Mouse (Mus musculus) heart, embryonic 11.5 days (tissue): ENCODE data around the gene Ikzf2. TPM values are rescaled to one million over a fixed set of nuclear protein-coding genes. Genes with fewer than 3 reads are reported as not detected.

ENCODE experiments used
- ATAC-seq: fragments of 200-750 bp; cut with Nextera tagmentation; replicated peaks from 2 replicates; pipeline ENCODE4 v1.8.0; 2017; ENCODE audit warnings: moderate library complexity; ENCODE audit not compliant: insufficient number of reproducible peaks, low FRiP score, low TSS enrichment
- H3K27ac ChIP-seq: fragments of 300-500 bp; sonication (generic); 2 replicates; pipeline ENCODE4 v1.5.1; 2014; ENCODE audit warnings: mild to moderate bottlenecking, low read depth, low read length
- H3K27me3 ChIP-seq: fragments of 300-500 bp; sonication (generic); 2 replicates; pipeline ENCODE4 v1.6.1; 2014; ENCODE audit warnings: mild to moderate bottlenecking, low read length, mixed read lengths; ENCODE audit not compliant: control insufficient read depth, insufficient read depth
- H3K36me3 ChIP-seq: fragments of 300-500 bp; sonication (generic); 2 replicates; pipeline ENCODE4 v1.6.1; 2014; ENCODE audit warnings: mild to moderate bottlenecking, low read length, moderate library complexity, mixed read lengths; ENCODE audit not compliant: control insufficient read depth, insufficient read depth
- H3K4me1 ChIP-seq: fragments of 300-500 bp; sonication (generic); 2 replicates; pipeline ENCODE4 v1.6.1; 2014; ENCODE audit warnings: low read length; ENCODE audit not compliant: control insufficient read depth, insufficient read depth
- H3K4me2 ChIP-seq: fragments of 300-500 bp; sonication (generic); 2 replicates; pipeline ENCODE4 v1.6.1; 2014; ENCODE audit warnings: mild to moderate bottlenecking, moderate library complexity
- H3K4me3 ChIP-seq: fragments of 300-500 bp; sonication (generic); 2 replicates; pipeline ENCODE4 v1.5.1; 2014; ENCODE audit warnings: low read depth, low read length
- H3K9ac ChIP-seq: fragments of 300-500 bp; sonication (generic); 2 replicates; pipeline ENCODE4 v1.6.1; 2014; ENCODE audit warnings: mild to moderate bottlenecking, low read depth, low read length, moderate library complexity
- H3K9me3 ChIP-seq: fragments of 300-500 bp; sonication (generic); replicated peaks from 2 replicates; pipeline ENCODE4 v1.6.1; 2016; ENCODE audit warnings: low read length; ENCODE audit not compliant: control insufficient read depth
- WGBS: fragments of 180-500 bp; shearing (Covaris S2); extraction: QIAGEN DNeasy Blood & Tissue Kit; methylation state at CpG from one replicate; pipeline ENCODE4 v1.1.7; 2014; ENCODE audit not compliant: insufficient replicate concordance; 5-methylcytosine and 5-hydroxymethylcytosine counted together
- polyA plus RNA-seq: library from polyadenylated mRNA; unstranded; fragments of >200 nt; fragmentation: Nextera tagmentation; extraction: Ambion mirVana; gene quantifications from 2 replicates; pipeline ENCODE4 v1.2.1, GENCODE M21; 2014

Gene Ikzf2
- polyA plus RNA-seq, 1 experiment from 2014 or later = 3.1 TPM

DNA sequence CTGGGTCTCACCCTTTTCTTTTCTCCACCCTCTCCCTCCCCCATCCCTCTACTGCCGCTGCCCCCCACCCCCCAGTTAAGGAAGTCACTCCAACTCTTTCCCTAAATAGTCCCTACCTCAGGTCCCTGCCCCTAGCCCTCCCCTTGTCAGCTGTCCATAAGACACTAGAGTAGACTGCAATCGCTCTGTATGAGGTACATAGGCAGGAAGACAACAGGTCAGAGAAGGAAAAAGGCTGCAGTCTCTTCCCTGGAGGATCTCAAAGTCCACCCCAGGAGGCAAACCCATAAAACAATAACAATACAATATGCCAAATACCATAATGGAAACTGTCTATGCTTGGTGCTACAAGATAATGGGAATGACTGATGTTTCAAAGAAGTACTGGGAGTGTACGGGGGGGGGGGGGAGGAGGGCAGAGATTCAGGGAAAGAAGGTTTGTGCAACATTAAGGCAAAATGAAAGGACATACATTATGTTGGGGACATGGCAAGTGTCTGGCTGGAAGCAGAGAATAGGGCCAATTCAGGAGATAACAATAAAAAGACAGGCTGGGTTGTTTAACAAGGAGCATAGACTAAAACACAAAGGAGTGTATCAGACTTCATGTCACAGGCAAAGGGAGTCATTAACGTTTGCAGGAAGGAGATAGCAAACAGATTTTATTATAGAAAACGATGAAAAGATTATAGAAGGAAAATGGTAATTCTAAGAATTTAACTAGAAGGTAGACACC is 30.8 kb downstream of the Ikzf2 start:
- Histone ChIP-seq H3K4me3 (no peak overlapping the region), H3K27ac (no peak overlapping the region), H3K4me2 (no peak overlapping the region), H3K4me1 (no peaks in the 10 kb centered on the region; the same call in 1 of the 2 replicates), H3K36me3 (no peaks in the 10 kb centered on the region), H3K9ac (no peak overlapping the region), H3K9me3 (no peaks in the 10 kb centered on the region), H3K27me3 (no peaks in the 10 kb centered on the region)
- 65% methylated on average over 5 of the region's 5 CpGs for WGBS
- no peak for ATAC-seq

- Histone ChIP-seq H3K9ac (no peak overlapping the region), H3K4me3 (no peak overlapping the region), H3K4me1 (no peaks in the 10 kb centered on the region; the same call in 1 of the 2 replicates), H3K9me3 (no peaks in the 10 kb centered on the region), H3K36me3 (no peaks in the 10 kb centered on the region), H3K4me2 (no peak overlapping the region), H3K27ac (no peak overlapping the region), H3K27me3 (no peaks in the 10 kb centered on the region)
- 76% methylated on average over 5 of the region's 5 CpGs for WGBS
- no peak for ATAC-seq
Observed at GRCm38 (mm10) chr1:69655368-69655767, 31.7 kb downstream of the Ikzf2 start.

DNA sequence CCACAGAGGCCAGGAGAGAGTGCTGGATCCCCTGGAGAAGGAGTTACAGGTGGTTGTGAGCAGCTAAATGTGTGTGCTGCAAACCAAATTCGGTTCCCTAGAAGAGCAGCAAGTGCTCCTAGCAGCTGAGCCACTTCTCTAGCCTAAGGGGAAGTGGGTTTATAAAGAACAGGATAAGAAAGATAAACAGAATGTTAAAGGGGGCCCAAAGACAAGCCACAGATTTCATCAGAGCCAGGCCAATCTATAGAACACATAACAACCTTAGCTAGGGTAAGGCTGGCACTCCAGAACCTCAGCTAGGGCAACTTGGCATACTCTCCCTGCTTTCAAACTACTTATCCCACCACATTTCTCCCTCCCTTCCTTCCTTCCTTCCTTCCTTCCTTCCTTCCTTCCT is 32.1 kb downstream of the Ikzf2 start:
- Histone ChIP-seq H3K27me3 (no peaks in the 10 kb centered on the region), H3K4me1 (no peaks in the 10 kb centered on the region; the same call in 1 of the 2 replicates), H3K9me3 (no peaks in the 10 kb centered on the region), H3K27ac (no peak overlapping the region), H3K4me3 (no peak overlapping the region), H3K4me2 (no peak overlapping the region), H3K36me3 (no peaks in the 10 kb centered on the region), H3K9ac (no peak overlapping the region)
- ATAC-seq = no peak
- WGBS = 68% methylated on average over 1 of the region's 1 CpGs

GRCm38 (mm10) chr1:69653419-69653818 is 33.6 kb downstream of the Ikzf2 start:
- no peak overlapping the region for H3K4me3 ChIP-seq
- H3K9me3 ChIP-seq = no peaks in the 10 kb centered on the region
- whole genome bisulfite sequencing = 80% methylated on average over 2 of the region's 2 CpGs
- ATAC-seq = no peak
- H3K27me3 ChIP-seq = no peaks in the 10 kb centered on the region
- no peak overlapping the region for H3K27ac ChIP-seq
- H3K4me1 ChIP-seq = no peaks in the 10 kb centered on the region; the same call in 1 of the 2 replicates
- no peaks in the 10 kb centered on the region for H3K36me3 ChIP-seq
- no peak overlapping the region for H3K4me2 ChIP-seq
- H3K9ac ChIP-seq = no peak overlapping the region

GRCm38 (mm10) chr1:69643138-69643537 is 43.9 kb downstream of the Ikzf2 start:
- H3K36me3 ChIP-seq = no peaks in the 10 kb centered on the region
- no peaks in the 10 kb centered on the region for H3K4me1 ChIP-seq
- no peaks in the 10 kb centered on the region for H3K9me3 ChIP-seq
- no peak overlapping the region for H3K27ac ChIP-seq
- H3K27me3 ChIP-seq = no peaks in the 10 kb centered on the region
- H3K4me2 ChIP-seq = no peak overlapping the region
- WGBS = 61% methylated on average over 4 of the region's 4 CpGs
- H3K4me3 ChIP-seq = no peak overlapping the region
- no peak overlapping the region for H3K9ac ChIP-seq
- ATAC-seq = no peak

- Histone ChIP-seq H3K27me3 (no peaks in the 10 kb centered on the region), H3K9ac (no peak overlapping the region), H3K4me1 (no peaks in the 10 kb centered on the region), H3K4me2 (no peak overlapping the region), H3K4me3 (no peak overlapping the region), H3K27ac (no peak overlapping the region), H3K9me3 (no peaks in the 10 kb centered on the region), H3K36me3 (no peaks in the 10 kb centered on the region)
- no peak for ATAC-seq
- WGBS = 77% methylated on average over 6 of the region's 6 CpGs
Observed at GRCm38 (mm10) chr1:69641986-69642385, 45.1 kb downstream of the Ikzf2 start.

DNA sequence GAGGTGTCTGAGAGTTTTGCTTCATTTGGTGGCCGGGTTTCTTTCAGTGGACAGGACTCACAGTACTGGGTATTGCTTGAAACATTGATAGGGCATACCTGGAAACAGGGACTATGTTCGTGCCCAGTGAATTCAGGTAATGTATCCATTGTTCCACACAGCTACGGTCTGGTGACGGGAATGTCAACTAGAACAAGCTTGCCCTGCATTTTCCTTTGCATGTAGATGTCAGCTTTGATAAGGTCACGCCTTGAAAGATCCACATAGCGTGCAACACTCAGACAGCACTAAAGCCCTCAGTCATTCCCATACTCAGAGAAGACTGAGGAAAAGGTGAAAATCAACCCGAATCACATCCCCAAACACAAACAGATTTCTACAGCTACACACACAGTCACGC is 48.7 kb downstream of the Ikzf2 start:
- ATAC-seq = no peak
- no peaks in the 10 kb centered on the region for H3K27me3 ChIP-seq
- H3K4me3 ChIP-seq = no peak overlapping the region
- no peak overlapping the region for H3K9ac ChIP-seq
- no peaks in the 10 kb centered on the region for H3K9me3 ChIP-seq
- H3K36me3 ChIP-seq = no peaks in the 10 kb centered on the region
- H3K4me2 ChIP-seq = no peak overlapping the region
- H3K27ac ChIP-seq = no peak overlapping the region
- H3K4me1 ChIP-seq = no peaks in the 10 kb centered on the region
- 68% methylated on average over 8 of the region's 8 CpGs for WGBS

GRCm38 (mm10) chr1:69637907-69638306 is 49.1 kb downstream of the Ikzf2 start:
- no peak overlapping the region for H3K4me3 ChIP-seq
- no peaks in the 10 kb centered on the region for H3K27me3 ChIP-seq
- 53% methylated on average over 3 of the region's 3 CpGs for WGBS
- no peaks in the 10 kb centered on the region for H3K4me1 ChIP-seq
- no peaks in the 10 kb centered on the region for H3K9me3 ChIP-seq
- no peak overlapping the region for H3K27ac ChIP-seq
- H3K4me2 ChIP-seq = no peak overlapping the region
- H3K36me3 ChIP-seq = no peaks in the 10 kb centered on the region
- no peak for ATAC-seq
- no peak overlapping the region for H3K9ac ChIP-seq

DNA sequence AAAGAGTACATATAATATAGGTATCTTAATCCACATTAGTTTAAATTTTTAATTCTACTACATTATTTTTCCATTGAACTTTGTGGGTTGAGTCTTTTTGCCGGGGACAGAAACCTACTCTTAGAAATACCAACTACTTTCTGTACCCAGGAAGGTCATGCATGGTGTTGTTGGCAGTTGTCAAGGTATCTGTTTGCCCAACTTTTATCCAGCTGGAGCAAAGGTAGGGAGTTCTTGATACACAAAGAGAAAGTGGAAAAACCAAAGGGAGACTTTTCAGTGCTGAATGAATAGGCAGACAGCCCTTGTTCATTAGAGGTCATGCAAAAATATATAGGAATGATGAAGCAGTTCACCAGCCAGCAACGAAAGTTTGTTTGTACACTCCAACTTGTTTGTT is 52.8 kb downstream of the Ikzf2 start:
- Histone ChIP-seq H3K27me3 (no peaks in the 10 kb centered on the region), H3K9me3 (no peaks in the 10 kb centered on the region), H3K9ac (no peak overlapping the region), H3K27ac (no peak overlapping the region), H3K4me2 (no peak overlapping the region), H3K4me3 (no peak overlapping the region), H3K36me3 (no peaks in the 10 kb centered on the region), H3K4me1 (no peaks in the 10 kb centered on the region)
- WGBS = 87% methylated on average over 2 of the region's 2 CpGs
- ATAC-seq = no peak
